Mouse (Mus musculus) forebrain, embryonic 10.5 days (tissue): ENCODE results near the gene Myog. TPM values are rescaled to one million over a fixed set of nuclear protein-coding genes. Genes with fewer than 3 reads are reported as not detected.

ENCODE experiments used
- DNase-seq: peaks from one replicate; pipeline ENCODE4 v3.0.0-alpha.2; 2017; ENCODE audit warnings: low spot score; ENCODE audit errors: extremely low spot score
- H3K27ac ChIP-seq: fragments of 300-500 bp; sonication (generic); 2 replicates; pipeline ENCODE4 v1.5.1; 2016; ENCODE audit warnings: mild to moderate bottlenecking
- H3K27me3 ChIP-seq: fragments of 300-500 bp; sonication (generic); 2 replicates; pipeline ENCODE4 v1.6.1; 2016; ENCODE audit warnings: mild to moderate bottlenecking; ENCODE audit not compliant: poor library complexity, severe bottlenecking
- H3K36me3 ChIP-seq: fragments of 300-500 bp; sonication (generic); replicated peaks from 2 replicates; pipeline ENCODE4 v1.6.1; 2016; ENCODE audit warnings: mild to moderate bottlenecking, moderate library complexity
- H3K4me1 ChIP-seq: fragments of 300-500 bp; sonication (generic); 2 replicates; pipeline ENCODE4 v1.6.1; 2016
- H3K4me3 ChIP-seq: fragments of 300-500 bp; sonication (generic); 2 replicates; pipeline ENCODE4 v1.5.1; 2016; ENCODE audit warnings: mild to moderate bottlenecking, moderate library complexity
- H3K9me3 ChIP-seq: fragments of 300-500 bp; sonication (generic); 2 replicates; pipeline ENCODE4 v1.6.1; 2016; ENCODE audit warnings: mild to moderate bottlenecking, moderate library complexity
- WGBS: fragments of 180-500 bp; shearing (Covaris S2); methylation state at CpG from one replicate; pipeline ENCODE4 v1.1.7; 2016; 5-methylcytosine and 5-hydroxymethylcytosine counted together
- polyA plus RNA-seq: library from polyadenylated mRNA; unstranded; fragments of >200 nt; fragmentation: Nextera tagmentation; extraction: Ambion mirVana; gene quantifications from 2 replicates; pipeline ENCODE4 v1.2.1, GENCODE M21; 2016

Gene Myog
- polyA plus RNA-seq, 1 experiment from 2014 or later = not detected

DNA sequence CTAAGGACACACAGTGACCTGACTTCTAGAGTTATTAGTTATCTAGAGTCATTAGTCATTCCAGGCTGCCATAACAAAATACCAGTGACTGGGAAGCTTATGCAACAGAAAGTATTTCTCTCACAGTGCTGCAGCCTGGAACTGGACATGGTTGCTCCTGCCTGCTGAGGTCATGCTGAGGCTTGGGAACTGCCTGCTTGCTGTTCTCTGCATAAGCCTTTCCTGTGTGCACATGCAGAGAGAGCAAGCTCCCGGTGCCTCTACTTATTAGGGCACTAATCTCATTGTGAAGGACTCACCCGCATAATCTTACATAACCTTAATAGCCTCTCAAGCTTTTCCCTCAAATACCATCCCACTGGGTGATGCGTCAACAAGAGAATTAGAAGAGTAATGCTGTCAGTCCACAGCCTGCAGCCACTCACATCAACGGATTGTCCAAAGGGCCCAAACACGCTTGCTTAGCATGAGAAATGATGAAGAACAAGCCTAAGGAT is 17.0 kb upstream of the Myog start:
- no peaks in the 10 kb centered on the region for H3K36me3 ChIP-seq
- no peaks in the 10 kb centered on the region for H3K9me3 ChIP-seq
- no peaks in the 10 kb centered on the region for H3K27me3 ChIP-seq
- no peak for DNase-seq
- no peak overlapping the region for H3K27ac ChIP-seq
- no peak overlapping the region for H3K4me3 ChIP-seq
- 58% methylated on average over 5 of the region's 5 CpGs for WGBS
- peaks cover 5% of the 10 kb centered on the region; the same call in 1 of the 2 replicates for H3K4me1 ChIP-seq

DNA sequence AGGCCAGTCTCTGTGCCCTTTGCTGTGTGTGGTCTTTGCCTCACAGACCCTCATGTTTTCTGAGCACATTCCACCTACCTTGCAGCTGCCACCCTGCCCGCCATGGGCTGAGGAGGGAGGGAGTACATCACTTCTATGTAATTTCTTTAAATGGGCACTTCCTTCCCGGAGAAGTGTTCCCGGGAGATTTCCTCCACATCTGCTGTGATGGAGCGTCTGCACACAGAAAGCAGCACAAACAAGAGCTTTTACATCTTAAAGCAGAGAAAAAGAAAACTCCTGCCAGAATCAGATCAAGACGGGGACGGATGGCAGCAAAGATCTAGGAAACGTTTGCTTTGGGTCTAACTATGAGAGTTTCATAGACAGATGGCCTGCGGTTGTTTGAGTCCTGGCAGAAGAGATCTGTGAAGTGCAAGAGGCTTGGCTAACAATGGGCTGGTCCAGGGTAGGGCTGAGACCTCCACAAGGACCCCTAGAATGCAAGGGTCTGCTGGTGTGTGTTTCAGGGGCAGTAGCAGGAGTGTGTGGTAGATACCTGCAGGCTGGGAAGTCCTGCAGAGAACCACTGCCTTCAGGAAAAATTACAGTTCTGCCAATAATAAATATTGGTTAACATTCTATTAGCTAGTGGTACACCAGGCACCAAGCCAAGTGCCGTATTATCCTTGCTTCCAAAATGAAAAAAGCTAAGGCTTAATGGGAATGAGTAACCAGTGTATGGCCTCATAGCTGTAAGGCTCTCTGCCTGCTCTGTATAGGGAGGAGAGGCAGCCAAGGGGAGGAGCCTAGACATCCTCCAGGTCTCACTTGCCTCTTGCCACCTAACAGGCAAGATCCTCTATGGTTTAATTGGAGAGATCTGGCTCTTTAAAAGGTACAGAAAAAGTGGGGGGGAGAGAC is 16.0 kb upstream of the Myog start:
- WGBS = 74% methylated on average over 9 of the region's 9 CpGs
- Histone ChIP-seq H3K36me3 (no peaks in the 10 kb centered on the region), H3K9me3 (no peaks in the 10 kb centered on the region), H3K27me3 (no peaks in the 10 kb centered on the region), H3K4me1 (peaks cover 5% of the 10 kb centered on the region; the same call in 1 of the 2 replicates), H3K27ac (no peak overlapping the region), H3K4me3 (no peak overlapping the region)
- DNase-seq = no peak

DNA sequence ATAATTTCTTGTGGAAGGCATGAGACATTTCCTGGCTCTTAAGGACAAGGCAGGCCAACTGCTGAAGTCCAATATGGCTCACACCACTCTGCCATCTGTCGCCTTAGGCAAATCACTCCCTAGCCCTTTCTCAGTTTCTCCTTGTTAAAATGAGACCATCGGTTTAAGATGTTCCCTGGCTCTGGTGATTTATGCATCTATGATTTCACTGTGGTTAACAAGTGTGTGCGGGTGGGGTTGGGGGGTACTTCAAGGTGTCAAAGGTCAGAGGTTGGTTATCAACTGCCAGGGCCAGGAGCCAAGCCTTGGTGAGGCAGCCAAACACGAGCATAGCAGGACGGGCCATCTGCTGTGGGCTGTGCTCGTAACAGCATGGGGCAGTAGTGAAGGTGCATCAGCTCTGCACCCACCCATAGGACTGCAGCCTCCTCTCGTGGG is 15.3 kb upstream of the Myog start:
- DNase-seq = no peak
- 87% methylated on average over 7 of the region's 7 CpGs for WGBS
- H3K27me3 ChIP-seq = no peaks in the 10 kb centered on the region
- no peak overlapping the region for H3K4me3 ChIP-seq
- no peaks in the 10 kb centered on the region for H3K9me3 ChIP-seq
- no peaks in the 10 kb centered on the region for H3K36me3 ChIP-seq
- no peak overlapping the region for H3K27ac ChIP-seq
- H3K4me1 ChIP-seq = peaks cover 5% of the 10 kb centered on the region; the same call in 1 of the 2 replicates

DNA sequence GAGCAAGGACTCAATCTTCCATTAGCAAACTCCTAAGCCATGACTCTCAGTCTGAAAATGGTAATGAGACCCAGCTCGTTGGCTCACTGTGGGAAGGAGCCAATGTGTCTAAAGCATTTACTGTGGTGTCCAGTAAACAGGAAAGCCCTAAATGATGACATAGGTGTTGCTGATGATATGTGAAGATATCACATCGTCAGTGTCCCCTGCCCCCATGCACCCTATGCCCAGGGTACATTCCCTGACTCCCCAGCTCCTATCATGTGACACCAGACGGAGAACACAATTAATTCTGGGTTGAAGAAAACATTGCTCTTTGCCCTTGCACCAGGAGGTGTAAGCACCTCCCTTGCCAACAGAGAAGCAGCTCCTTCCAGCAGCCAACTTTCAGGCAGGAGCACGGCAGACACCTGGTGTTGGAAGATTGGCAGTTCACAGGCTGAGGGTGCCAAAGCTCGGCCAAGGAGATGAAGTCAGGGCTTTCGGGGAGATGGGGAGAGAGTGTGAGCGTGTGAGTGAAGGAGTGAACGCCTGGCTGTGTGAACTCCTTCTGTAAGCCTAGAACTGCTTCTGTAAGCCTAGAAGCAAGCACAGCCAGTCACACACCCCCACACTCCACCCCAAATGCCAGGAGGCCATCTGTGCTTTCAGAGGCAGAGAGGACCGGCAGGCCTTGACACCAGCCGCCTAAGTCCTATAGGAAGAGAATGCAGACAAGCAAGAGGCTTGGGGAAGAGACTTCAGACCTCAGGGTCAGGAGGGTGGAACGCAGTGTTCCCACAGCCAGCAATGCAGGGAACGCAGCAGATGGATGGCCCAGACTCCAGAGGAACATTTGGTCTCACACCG is 13.9 kb upstream of the Myog start:
- 84% methylated on average over 13 of the region's 13 CpGs for WGBS
- Histone ChIP-seq H3K9me3 (no peaks in the 10 kb centered on the region), H3K27me3 (no peaks in the 10 kb centered on the region), H3K27ac (no peak overlapping the region), H3K36me3 (no peaks in the 10 kb centered on the region), H3K4me3 (no peak overlapping the region), H3K4me1 (peaks cover 5% of the 10 kb centered on the region; the same call in 1 of the 2 replicates)
- DNase-seq = no peak

DNA sequence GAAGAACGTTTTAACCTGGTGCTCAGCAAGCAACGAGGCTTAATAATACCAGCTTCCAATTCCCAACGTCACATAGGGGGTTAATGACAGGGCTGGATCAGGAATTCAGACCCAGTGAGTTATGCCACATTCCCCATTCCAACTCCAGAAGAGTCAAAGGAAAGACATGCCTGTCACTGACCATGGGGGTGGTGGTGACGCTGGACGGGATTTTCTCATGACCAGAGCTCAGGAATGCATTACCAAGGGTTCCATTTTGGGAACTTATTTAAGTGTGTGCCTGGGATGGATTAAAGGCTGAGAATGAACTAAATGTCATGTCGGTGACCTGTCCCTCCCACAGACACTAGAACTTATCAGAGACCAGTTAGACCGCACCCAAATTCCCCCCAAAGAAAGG is 13.0 kb upstream of the Myog start:
- H3K27me3 ChIP-seq = no peaks in the 10 kb centered on the region
- no peak overlapping the region for H3K27ac ChIP-seq
- no peak for DNase-seq
- no peaks in the 10 kb centered on the region for H3K36me3 ChIP-seq
- H3K9me3 ChIP-seq = no peaks in the 10 kb centered on the region
- H3K4me1 ChIP-seq = peaks cover 5% of the 10 kb centered on the region; the same call in 1 of the 2 replicates
- WGBS = 78% methylated on average over 7 of the region's 7 CpGs
- H3K4me3 ChIP-seq = no peak overlapping the region

DNA sequence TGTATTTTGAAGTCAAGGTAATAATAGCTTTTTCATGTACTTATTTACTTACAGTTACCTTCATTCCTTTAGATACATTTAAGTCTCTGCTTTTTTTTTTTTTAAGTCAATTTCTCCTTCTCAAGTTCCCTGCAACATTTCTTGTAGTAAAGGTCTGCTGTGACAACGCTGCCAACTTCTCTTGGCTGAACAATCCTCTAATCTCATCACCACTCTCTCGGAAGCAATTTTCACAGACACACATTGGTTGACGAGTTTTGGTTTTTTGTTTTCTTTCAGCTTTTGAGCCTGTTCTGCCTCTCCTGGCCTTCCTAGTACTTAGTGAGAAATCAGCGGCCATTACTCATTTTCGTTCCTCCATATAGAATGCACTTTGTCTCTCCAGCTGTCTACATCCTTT is 9.6 kb upstream of the Myog start:
- H3K4me1 ChIP-seq = peaks cover 6% of the 10 kb centered on the region; the same call in 1 of the 2 replicates
- no peaks in the 10 kb centered on the region for H3K9me3 ChIP-seq
- no peaks in the 10 kb centered on the region for H3K36me3 ChIP-seq
- no peaks in the 10 kb centered on the region; the same call in 1 of the 2 replicates for H3K27me3 ChIP-seq
- no peak for DNase-seq
- H3K4me3 ChIP-seq = no peak overlapping the region
- 82% methylated on average over 5 of the region's 5 CpGs for WGBS
- H3K27ac ChIP-seq = no peak overlapping the region

DNA sequence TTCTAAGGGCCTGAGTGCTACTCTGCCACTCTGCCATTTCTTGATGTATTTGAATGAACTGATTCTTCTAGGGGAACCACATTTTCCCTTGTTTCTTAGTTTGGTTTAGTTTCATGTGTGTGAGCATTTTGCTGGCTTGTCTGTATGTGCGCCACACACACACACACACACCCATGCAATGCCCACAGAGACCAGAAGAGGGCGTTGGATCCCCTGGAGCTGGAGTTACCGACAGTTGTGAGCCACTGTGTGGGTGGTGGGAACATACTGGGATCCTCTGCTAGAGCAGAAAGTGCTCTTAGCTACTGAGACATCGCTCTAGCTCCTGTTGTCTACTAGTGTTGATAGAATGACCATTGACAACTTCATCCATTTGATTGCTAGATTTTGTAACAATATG is 8.2 kb upstream of the Myog start:
- Histone ChIP-seq H3K4me3 (no peak overlapping the region), H3K27ac (no peak overlapping the region), H3K4me1 (peaks cover 11% of the 10 kb centered on the region), H3K27me3 (no peaks in the 10 kb centered on the region; the same call in 1 of the 2 replicates), H3K9me3 (no peaks in the 10 kb centered on the region), H3K36me3 (no peaks in the 10 kb centered on the region)
- 69% methylated on average over 4 of the region's 4 CpGs for WGBS
- DNase-seq = no peak

DNA sequence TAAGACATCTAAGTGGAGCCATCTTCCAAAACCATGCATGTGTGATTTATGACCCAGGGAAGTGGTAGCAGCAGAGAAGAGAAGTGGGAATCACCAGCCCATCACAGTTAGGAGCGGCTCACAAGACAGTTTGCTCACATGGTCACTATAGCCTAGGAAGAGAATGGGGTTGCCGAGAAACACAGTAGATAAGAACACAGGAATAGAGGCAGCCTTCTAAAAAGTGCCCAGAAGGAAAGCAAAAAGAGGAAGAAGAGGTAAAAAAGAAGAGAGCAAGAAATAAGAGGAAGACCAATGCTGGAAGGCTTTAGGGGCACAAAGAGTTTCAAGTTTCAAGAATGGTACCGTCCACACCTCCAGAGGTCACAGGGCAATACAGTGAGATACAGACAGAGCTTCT is 7.4 kb upstream of the Myog start:
- WGBS = 88% methylated on average over 3 of the region's 3 CpGs
- Histone ChIP-seq H3K27ac (no peak overlapping the region), H3K4me1 (peaks cover 11% of the 10 kb centered on the region), H3K27me3 (no peaks in the 10 kb centered on the region; the same call in 1 of the 2 replicates), H3K9me3 (no peaks in the 10 kb centered on the region), H3K36me3 (no peaks in the 10 kb centered on the region), H3K4me3 (no peak overlapping the region)
- DNase-seq = no peak

DNA sequence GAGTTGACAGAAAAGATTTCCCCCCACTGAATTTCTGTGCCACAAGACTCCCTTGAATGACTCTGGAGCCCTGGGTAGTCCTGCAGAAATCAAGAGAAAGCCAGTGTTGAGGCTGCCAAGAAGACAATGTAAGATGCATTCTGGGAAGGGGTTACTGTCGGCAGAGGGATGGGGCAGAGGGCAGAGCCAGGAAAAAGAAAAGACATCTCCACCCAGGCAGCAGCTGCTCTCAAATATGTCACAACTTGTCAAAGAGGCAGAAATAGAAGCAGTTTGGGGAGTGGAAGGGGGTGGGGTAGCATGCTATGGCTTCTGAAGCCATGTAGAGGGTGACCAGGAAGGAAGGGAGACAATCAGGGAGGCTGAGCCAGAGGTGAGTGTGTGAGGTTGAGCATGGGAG is 6.7 kb upstream of the Myog start:
- Histone ChIP-seq H3K27me3 (no peaks in the 10 kb centered on the region; the same call in 1 of the 2 replicates), H3K4me1 (peaks cover 11% of the 10 kb centered on the region), H3K9me3 (no peaks in the 10 kb centered on the region), H3K4me3 (no peak overlapping the region), H3K36me3 (no peaks in the 10 kb centered on the region), H3K27ac (no peak overlapping the region)
- DNase-seq = no peak
- WGBS = 61% methylated on average over 1 of the region's 1 CpGs

DNA sequence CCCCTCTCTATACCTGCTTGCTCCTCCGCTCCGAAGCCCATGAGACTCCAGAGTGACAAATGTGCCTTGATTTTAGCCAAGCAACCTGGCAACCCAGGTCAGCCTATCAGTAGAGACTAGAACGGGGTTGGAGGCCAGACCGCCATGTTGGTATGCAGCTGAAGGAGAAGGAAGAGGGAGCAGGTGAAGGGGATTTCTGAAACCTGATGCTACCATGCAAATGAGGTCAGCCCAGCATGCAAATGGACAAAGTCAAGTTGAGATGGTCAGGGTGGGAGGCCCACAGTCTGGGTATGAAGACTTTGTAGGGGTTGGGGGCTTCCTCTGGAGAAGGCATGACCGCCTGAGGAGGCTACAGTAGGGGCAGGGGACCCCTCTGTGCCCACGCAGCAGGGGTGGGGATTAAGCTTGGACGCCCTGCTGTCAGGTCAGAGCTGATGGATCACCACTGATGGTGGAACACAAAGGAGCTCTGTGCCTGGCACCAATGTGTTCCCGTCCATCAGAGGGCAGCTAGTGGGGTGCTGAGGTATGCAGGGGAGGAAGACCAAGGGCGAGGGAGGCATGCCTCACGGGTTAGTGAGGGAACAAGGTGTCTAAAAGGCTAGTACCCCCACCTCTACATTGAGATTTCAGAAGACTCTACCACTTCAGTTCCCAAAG is 4.2 kb upstream of the Myog start:
- Histone ChIP-seq H3K4me3 (no peak overlapping the region), H3K27me3 (no peaks in the 10 kb centered on the region; the same call in 1 of the 2 replicates), H3K9me3 (no peaks in the 10 kb centered on the region), H3K36me3 (no peaks in the 10 kb centered on the region), H3K27ac (0 out of 2 replicates have a peak overlapping the region, but pooled peaks have one; percentile 40), H3K4me1 (peaks cover 25% of the 10 kb centered on the region)
- WGBS = 61% methylated on average over 10 of the region's 10 CpGs
- no peak for DNase-seq

DNA sequence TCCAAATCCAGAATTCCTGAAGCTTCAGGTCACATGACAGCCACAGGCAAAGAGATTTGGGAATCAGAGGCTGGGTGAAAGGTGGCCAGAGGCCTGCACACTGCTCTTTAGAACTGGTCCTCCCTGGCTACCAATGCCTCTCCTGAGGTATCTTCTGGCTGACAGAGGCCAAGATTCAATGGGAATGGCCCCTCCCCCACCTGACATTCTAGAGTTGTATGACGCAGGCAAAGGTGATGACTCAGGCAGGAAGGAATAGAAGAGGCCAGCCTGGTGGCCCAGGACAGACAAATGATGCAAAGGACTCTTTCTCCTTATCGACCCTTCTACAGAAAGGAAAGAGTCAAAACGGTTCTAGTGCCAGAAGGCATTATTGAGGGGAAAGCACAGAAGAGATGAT is 1.6 kb upstream of the Myog start:
- Histone ChIP-seq H3K9me3 (no peaks in the 10 kb centered on the region), H3K27ac (no peak overlapping the region), H3K36me3 (no peaks in the 10 kb centered on the region), H3K27me3 (no peaks in the 10 kb centered on the region; the same call in 1 of the 2 replicates), H3K4me3 (no peak overlapping the region), H3K4me1 (peaks cover 43% of the 10 kb centered on the region)
- 83% methylated on average over 3 of the region's 3 CpGs for WGBS
- no peak for DNase-seq

DNA sequence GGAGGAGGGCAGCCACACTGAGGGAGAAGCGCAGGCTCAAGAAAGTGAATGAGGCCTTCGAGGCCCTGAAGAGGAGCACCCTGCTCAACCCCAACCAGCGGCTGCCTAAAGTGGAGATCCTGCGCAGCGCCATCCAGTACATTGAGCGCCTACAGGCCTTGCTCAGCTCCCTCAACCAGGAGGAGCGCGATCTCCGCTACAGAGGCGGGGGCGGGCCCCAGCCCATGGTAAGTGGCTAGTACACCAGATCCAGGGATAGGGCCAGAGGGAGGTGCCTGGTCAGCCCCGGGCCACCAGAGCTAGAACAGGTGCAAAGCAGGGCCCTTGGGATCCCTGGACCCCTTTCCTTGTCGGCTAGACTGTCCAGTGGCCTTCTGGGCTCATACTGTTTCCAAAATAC is 511 bp downstream of the Myog start:
- DNase-seq = no peak
- peak overlapping the region; percentile 2; the same call in 1 of the 2 replicates for H3K27ac ChIP-seq
- peaks cover 46% of the 10 kb centered on the region for H3K4me1 ChIP-seq

More for the DNA sequence above, 511 bp downstream of the Myog start:
- Histone ChIP-seq H3K4me3 (no peak overlapping the region), H3K27me3 (no peaks in the 10 kb centered on the region), H3K9me3 (no peaks in the 10 kb centered on the region), H3K36me3 (no peaks in the 10 kb centered on the region)
- 89% methylated on average over 13 of the region's 13 CpGs for WGBS
